In genomic region chr13:111651020-111651419, GRCm38 (mm10) we compare ENCODE assay signal across 38 mouse cellular contexts. TPM values are rescaled to one million over a fixed set of nuclear protein-coding genes. Genes with fewer than 3 reads are reported as not detected.
DNase-seq lines count a peak whose midpoint lies in the region; ATAC-seq and TF ChIP-seq lines count a peak whose summit lies in the region.
"Had no signal": no experiment of that assay in that cellular context is flagged by ENCODE, and none has a peak within 500 bp of the region (broad histone marks: within the 10 kb centered on the region; RNA-seq: fewer than 3 reads in every experiment).

No protein-coding gene starts in this region.

- no peak for TF ChIP-seq EP300 in lung, postnatal 0 days (IDR thresholded peaks at IDR 0.05)

- no peaks in the 10 kb centered on the region for H3K27me3 ChIP-seq in hindbrain, embryonic 11.5 days (ENCODE audit: control insufficient read depth, insufficient read depth, low read length)
- no peaks in the 10 kb centered on the region for H3K27me3 ChIP-seq in hindbrain, embryonic 13.5 days
- H3K27me3 ChIP-seq in midbrain, embryonic 15.5 days (replicated peaks) = no peaks in the 10 kb centered on the region
- H3K27me3 ChIP-seq in midbrain, embryonic 10.5 days (ENCODE audit: low read depth, poor library complexity, severe bottlenecking) = no peaks in the 10 kb centered on the region
- no peaks in the 10 kb centered on the region for H3K27me3 ChIP-seq in forebrain, embryonic 15.5 days
- H3K27me3 ChIP-seq in lung, postnatal 0 days (replicated peaks; ENCODE audit: insufficient read depth, low read length) = no peaks in the 10 kb centered on the region
- H3K27me3 ChIP-seq: embryonic facial prominence, embryonic 13.5 days; limb, embryonic 15.5 days; liver, embryonic 13.5 days had no signal

- DNase-seq in hindbrain, embryonic 11.5 days (ENCODE audit: low spot score) = peak; percentile 21
- no peak for DNase-seq in midbrain, embryonic 10.5 days (ENCODE audit: low spot score)
- no peak for DNase-seq in lung, postnatal 0 days (ENCODE audit: low spot score)
- DNase-seq in heart, postnatal 4 days = no peak
- DNase-seq: adrenal gland, postnatal 14 days; cerebellum, adult 11-12 months; cerebellum, adult 9-11 months; embryo, embryonic 11 days; gastrocnemius, postnatal 14 days; heart, postnatal 36 days; kidney, adult 9 months; kidney, postnatal 10 days; layer of hippocampus, postnatal 36 days; liver, embryonic 13.5 days; lung, adult 18-20 months; lung, postnatal 10 days; right cerebral cortex, adult 18-20 months; spleen, adult 18-20 months; thymus, adult 18-20 months; thymus, postnatal 36 days had no signal

- no peak overlapping the region for H3K9ac ChIP-seq in hindbrain, embryonic 11.5 days (ENCODE audit: low read depth, low read length)
- no peak overlapping the region for H3K9ac ChIP-seq in hindbrain, embryonic 13.5 days
- no peak overlapping the region for H3K9ac ChIP-seq in midbrain, embryonic 15.5 days
- no peak overlapping the region for H3K9ac ChIP-seq in forebrain, embryonic 15.5 days (replicated peaks)
- no peak overlapping the region for H3K9ac ChIP-seq in lung, postnatal 0 days (replicated peaks; ENCODE audit: low read depth)
- H3K9ac ChIP-seq: embryonic facial prominence, embryonic 13.5 days; limb, embryonic 15.5 days; liver, embryonic 13.5 days had no signal

- H3K4me3 ChIP-seq in hindbrain, embryonic 11.5 days (ENCODE audit: low read depth, low read length) = no peak overlapping the region
- H3K4me3 ChIP-seq in hindbrain, embryonic 13.5 days = no peak overlapping the region
- H3K4me3 ChIP-seq in midbrain, embryonic 15.5 days = no peak overlapping the region
- no peak overlapping the region for H3K4me3 ChIP-seq in midbrain, embryonic 10.5 days
- H3K4me3 ChIP-seq in forebrain, embryonic 15.5 days = no peak overlapping the region
- no peak overlapping the region for H3K4me3 ChIP-seq in lung, postnatal 0 days (ENCODE audit: low read depth, low read length)
- H3K4me3 ChIP-seq: embryonic facial prominence, embryonic 13.5 days; erythroblast, embryonic 14.5 days; heart, embryonic 10.5 days; limb, embryonic 10.5 days; limb, embryonic 15.5 days; liver, embryonic 13.5 days had no signal

- no peak for TF ChIP-seq CTCF in lung, postnatal 0 days (IDR thresholded peaks at IDR 0.05)

- no peaks in the 10 kb centered on the region for H3K9me3 ChIP-seq in hindbrain, embryonic 11.5 days (ENCODE audit: control insufficient read depth, low read length)
- H3K9me3 ChIP-seq in hindbrain, embryonic 13.5 days = no peaks in the 10 kb centered on the region; the same call in 1 of the 2 replicates
- no peaks in the 10 kb centered on the region for H3K9me3 ChIP-seq in midbrain, embryonic 15.5 days
- H3K9me3 ChIP-seq in midbrain, embryonic 10.5 days (replicated peaks) = no peaks in the 10 kb centered on the region; the same call in 1 of the 2 replicates
- no peaks in the 10 kb centered on the region for H3K9me3 ChIP-seq in forebrain, embryonic 15.5 days
- H3K9me3 ChIP-seq in lung, postnatal 0 days (ENCODE audit: low read length) = no peaks in the 10 kb centered on the region
- H3K9me3 ChIP-seq: embryonic facial prominence, embryonic 13.5 days; heart, embryonic 10.5 days; limb, embryonic 10.5 days; limb, embryonic 15.5 days had no signal

- no peak overlapping the region for H3K27ac ChIP-seq in hindbrain, embryonic 11.5 days (ENCODE audit: low read depth, low read length)
- no peak overlapping the region for H3K27ac ChIP-seq in hindbrain, embryonic 13.5 days
- no peak overlapping the region for H3K27ac ChIP-seq in midbrain, embryonic 15.5 days
- no peak overlapping the region for H3K27ac ChIP-seq in midbrain, embryonic 10.5 days (replicated peaks)
- H3K27ac ChIP-seq in forebrain, embryonic 15.5 days (replicated peaks) = no peak overlapping the region
- no peak overlapping the region for H3K27ac ChIP-seq in lung, postnatal 0 days (ENCODE audit: low read length)
- H3K27ac ChIP-seq: embryonic facial prominence, embryonic 13.5 days; heart, embryonic 10.5 days; limb, embryonic 10.5 days; limb, embryonic 15.5 days; liver, embryonic 13.5 days; macrophage had no signal

- H3K4me1 ChIP-seq in hindbrain, embryonic 11.5 days (replicated peaks; ENCODE audit: control insufficient read depth, insufficient read depth, low read length) = no peaks in the 10 kb centered on the region
- H3K4me1 ChIP-seq in hindbrain, embryonic 13.5 days (replicated peaks) = peaks cover 5% of the 10 kb centered on the region
- H3K4me1 ChIP-seq in midbrain, embryonic 15.5 days = no peaks in the 10 kb centered on the region
- H3K4me1 ChIP-seq in midbrain, embryonic 10.5 days = no peaks in the 10 kb centered on the region
- peaks cover 7% of the 10 kb centered on the region for H3K4me1 ChIP-seq in forebrain, embryonic 15.5 days
- no peaks in the 10 kb centered on the region for H3K4me1 ChIP-seq in lung, postnatal 0 days (ENCODE audit: insufficient read depth, low read depth, low read length)
- H3K4me1 ChIP-seq: embryonic facial prominence, embryonic 13.5 days; heart, embryonic 10.5 days; limb, embryonic 10.5 days; limb, embryonic 15.5 days had no signal

- 0 out of 2 replicates have a peak, but pooled peaks have one; percentile 35 for ATAC-seq in hindbrain, embryonic 11.5 days (ENCODE audit: low FRiP score)
- no peak for ATAC-seq in hindbrain, embryonic 13.5 days (ENCODE audit: low FRiP score)
- peak; percentile 63; the same call in 1 of the 2 replicates for ATAC-seq in midbrain, embryonic 15.5 days (replicated peaks)
- ATAC-seq in forebrain, embryonic 15.5 days (replicated peaks) = peak; percentile 69; the same call in 1 of the 2 replicates
- no peak for ATAC-seq in lung, postnatal 0 days
- ATAC-seq: intestine, postnatal 0 days; Patski had no signal

- no peaks in the 10 kb centered on the region for H3K36me3 ChIP-seq in hindbrain, embryonic 11.5 days (ENCODE audit: control insufficient read depth, insufficient read depth, low read length)
- no peaks in the 10 kb centered on the region for H3K36me3 ChIP-seq in hindbrain, embryonic 13.5 days
- no peaks in the 10 kb centered on the region for H3K36me3 ChIP-seq in midbrain, embryonic 15.5 days (replicated peaks)
- no peaks in the 10 kb centered on the region for H3K36me3 ChIP-seq in midbrain, embryonic 10.5 days
- no peaks in the 10 kb centered on the region for H3K36me3 ChIP-seq in forebrain, embryonic 15.5 days
- H3K36me3 ChIP-seq in lung, postnatal 0 days (ENCODE audit: insufficient read depth, low read length) = no peaks in the 10 kb centered on the region
- H3K36me3 ChIP-seq: embryonic facial prominence, embryonic 13.5 days; heart, embryonic 10.5 days; limb, embryonic 10.5 days; limb, embryonic 15.5 days; liver, embryonic 13.5 days had no signal

- H3K4me2 ChIP-seq in hindbrain, embryonic 11.5 days (replicated peaks; ENCODE audit: low read depth, low read length) = no peak overlapping the region
- no peak overlapping the region for H3K4me2 ChIP-seq in hindbrain, embryonic 13.5 days
- H3K4me2 ChIP-seq in midbrain, embryonic 15.5 days = no peak overlapping the region
- H3K4me2 ChIP-seq in forebrain, embryonic 15.5 days (replicated peaks) = no peak overlapping the region
- no peak overlapping the region for H3K4me2 ChIP-seq in lung, postnatal 0 days (replicated peaks; ENCODE audit: low read depth, low read length)
- H3K4me2 ChIP-seq: embryonic facial prominence, embryonic 13.5 days; limb, embryonic 15.5 days; liver, embryonic 13.5 days had no signal

- 69% methylated on average over 6 of the region's 6 CpGs for WGBS in hindbrain, embryonic 11.5 days
- 41% methylated on average over 6 of the region's 6 CpGs for WGBS in hindbrain, embryonic 13.5 days
- WGBS in midbrain, embryonic 15.5 days = 49% methylated on average over 6 of the region's 6 CpGs
- WGBS in midbrain, embryonic 10.5 days = 79% methylated on average over 6 of the region's 6 CpGs
- 35% methylated on average over 6 of the region's 6 CpGs for WGBS in forebrain, embryonic 15.5 days
- WGBS in lung, postnatal 0 days = 80% methylated on average over 6 of the region's 6 CpGs

RNA-seq across cellular contexts. Expression of gene Mier3, which starts 29.8 kb away (rescaled TPM):
- polyA plus RNA-seq in hindbrain, embryonic 11.5 days (2014; fragmentation: Nextera tagmentation; extraction: Ambion mirVana) = 26.4 and 31.6 TPM in 2 replicates
- 18.7 and 19.5 TPM in 2 replicates for polyA plus RNA-seq in hindbrain, embryonic 13.5 days (2015; fragmentation: Nextera tagmentation; extraction: Ambion mirVana)
- polyA plus RNA-seq in midbrain, embryonic 15.5 days (2015; fragmentation: Nextera tagmentation; extraction: Ambion mirVana) = 16.3 and 18.3 TPM in 2 replicates
- polyA plus RNA-seq in midbrain, embryonic 10.5 days (2016; fragmentation: Nextera tagmentation; extraction: Ambion mirVana) = 18.2 and 20.2 TPM in 2 replicates
- polyA plus RNA-seq in forebrain, embryonic 15.5 days (2015; fragmentation: Nextera tagmentation; extraction: Ambion mirVana) = 20.5 and 21.9 TPM in 2 replicates
- 10.2 and 11.5 TPM in 2 replicates for polyA plus RNA-seq in lung, postnatal 0 days (2015; fragmentation: Nextera tagmentation; extraction: Ambion mirVana)
- total RNA-seq in heart, postnatal 4 days (2021) = 10 to 100 TPM; 26.7 to 26.9 TPM

RNA-seq across cellular contexts. Expression of gene Gm10198, which starts 58.4 kb away (rescaled TPM):
- polyA plus RNA-seq in hindbrain, embryonic 11.5 days (2014; fragmentation: Nextera tagmentation; extraction: Ambion mirVana) = not detected in 2 replicates
- polyA plus RNA-seq in hindbrain, embryonic 13.5 days (2015; fragmentation: Nextera tagmentation; extraction: Ambion mirVana) = not detected in 2 replicates
- not detected in 2 replicates for polyA plus RNA-seq in midbrain, embryonic 15.5 days (2015; fragmentation: Nextera tagmentation; extraction: Ambion mirVana)
- not detected in 2 replicates for polyA plus RNA-seq in midbrain, embryonic 10.5 days (2016; fragmentation: Nextera tagmentation; extraction: Ambion mirVana)
- not detected in 2 replicates for polyA plus RNA-seq in forebrain, embryonic 15.5 days (2015; fragmentation: Nextera tagmentation; extraction: Ambion mirVana)
- polyA plus RNA-seq in lung, postnatal 0 days (2015; fragmentation: Nextera tagmentation; extraction: Ambion mirVana) = not detected in 2 replicates
- total RNA-seq in heart, postnatal 4 days (2021) = not detected
- total RNA-seq: adrenal gland, postnatal 14 days; gastrocnemius, postnatal 14 days; granulocyte monocyte progenitor cell, adult 5-6 weeks; heart, postnatal 36 days; layer of hippocampus, postnatal 36 days; left cerebral cortex, postnatal 10 days; megakaryocyte-erythroid progenitor cell, adult 5-6 weeks; MEL had no signal
- polyA plus RNA-seq: embryonic facial prominence, embryonic 13.5 days; erythroblast, embryonic 14.5 days; heart, embryonic 10.5 days; heart, embryonic 16.5 days; intestine, postnatal 0 days; large intestine, adult 2 months; limb, embryonic 10.5 days; limb, embryonic 15.5 days; liver, embryonic 13.5 days; macrophage; Patski; stomach, embryonic 16.5 days had no signal

Comparison
In these comparisons a context has a peak if more than half of its experiments do, and no peak if none do; other contexts are left out.
1. ATAC-seq: peak in hindbrain, embryonic 11.5 days (single experiment), midbrain, embryonic 15.5 days (single experiment) and forebrain, embryonic 15.5 days (single experiment); none in hindbrain, embryonic 13.5 days (single experiment) and lung, postnatal 0 days (single experiment).